Mouse (Mus musculus) cerebral cortex, adult 2 months (tissue): ENCODE data around the gene Olfr1098.

ENCODE experiments used
- WGBS: fragments of 180-500 bp; shearing (Covaris S2); methylation state at CpG from one replicate; pipeline ENCODE4 v1.1.7; 2018; 5-methylcytosine and 5-hydroxymethylcytosine counted together

Gene Olfr1098

DNA sequence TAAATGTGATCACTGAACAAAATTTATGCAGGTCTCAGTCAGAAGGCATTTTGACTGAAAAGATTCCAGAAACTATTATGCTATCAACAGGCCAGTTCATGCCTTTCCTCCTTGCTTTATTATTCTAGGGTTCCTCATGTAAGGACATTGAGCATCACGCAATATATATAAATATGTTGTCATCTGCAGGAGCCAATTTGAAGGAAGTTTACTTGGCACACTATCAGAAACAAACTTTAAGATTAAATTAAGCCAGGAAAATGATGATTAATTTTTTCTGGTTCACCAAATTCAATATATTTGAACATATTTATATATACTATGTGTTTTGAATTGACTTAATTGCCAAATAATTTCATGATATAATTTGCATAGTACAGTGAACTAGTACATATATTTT, at the start of gene Olfr1098:
Gene Olfr1098, minus strand, starts transcription at position 101 of the 400 bp plus-strand sequence.
- 86% methylated on average over 1 of the region's 1 CpGs for WGBS

DNA sequence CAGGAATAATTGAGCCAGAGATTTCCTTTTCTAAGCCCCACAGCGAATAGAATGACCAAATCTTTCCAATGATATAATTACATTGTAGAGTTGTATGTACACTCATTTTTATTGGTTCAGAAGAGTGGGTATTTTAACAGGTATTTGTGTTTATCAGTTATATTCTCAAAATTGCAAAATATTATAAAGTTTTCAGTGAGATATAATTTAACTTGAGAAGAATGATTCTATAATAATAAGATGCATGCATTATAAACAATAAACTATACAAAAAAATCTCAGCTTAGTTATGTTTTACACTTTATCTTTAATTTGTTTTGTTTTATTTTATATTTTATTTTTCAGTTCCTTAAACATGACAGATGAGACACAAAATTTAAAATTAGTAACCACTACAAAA, 36.2 kb upstream of the Olfr1098 start, which contains the start of gene Olfr1099:
Gene Olfr1099, minus strand, starts transcription at position 101 of the 400 bp plus-strand sequence.
- 81% methylated on average over 1 of the region's 1 CpGs for WGBS

DNA sequence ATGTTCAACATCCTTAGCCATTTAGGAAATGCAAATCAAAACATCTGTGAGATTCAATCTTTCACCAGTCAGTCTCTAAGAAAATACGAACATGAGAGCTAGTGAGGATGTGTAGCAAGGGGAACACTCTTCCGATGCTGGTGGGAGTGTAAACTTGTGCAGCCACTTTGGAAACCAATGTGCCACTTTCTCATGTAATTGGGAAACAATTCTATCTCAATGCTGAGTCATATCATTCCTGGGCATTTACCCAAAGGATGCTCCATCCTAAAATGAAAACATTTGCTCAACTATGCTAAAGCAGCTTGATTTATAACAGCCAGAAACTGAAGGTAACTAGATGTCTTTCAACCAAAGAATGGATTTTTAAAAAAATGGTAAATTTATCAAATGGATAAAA, 18.7 kb downstream of the Olfr1098 start:
- 50% methylated on average over 2 of the region's 2 CpGs for WGBS

DNA sequence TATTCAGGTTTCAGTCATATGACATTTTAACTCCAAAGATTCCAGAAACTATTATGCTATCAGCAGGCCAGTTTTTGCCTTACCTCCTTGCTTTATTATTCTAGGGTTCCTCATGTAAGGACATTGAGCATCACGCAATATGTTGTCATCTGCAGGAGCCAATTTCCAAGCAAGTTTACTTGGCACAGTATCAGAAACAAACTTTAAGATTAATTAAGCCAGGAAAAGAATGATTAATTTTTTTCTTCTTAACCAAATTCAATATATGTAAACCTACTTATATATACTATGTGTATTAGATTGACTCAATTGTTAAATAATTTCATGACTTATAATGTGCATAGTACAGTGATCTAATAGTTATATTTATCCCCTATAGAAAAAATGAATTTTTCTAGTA, 32.2 kb downstream of the Olfr1098 start, which contains the start of gene Olfr1097:
Gene Olfr1097, minus strand, starts transcription at position 101 of the 400 bp plus-strand sequence.
- WGBS: 88% methylated on average over 1 of the region's 1 CpGs

DNA sequence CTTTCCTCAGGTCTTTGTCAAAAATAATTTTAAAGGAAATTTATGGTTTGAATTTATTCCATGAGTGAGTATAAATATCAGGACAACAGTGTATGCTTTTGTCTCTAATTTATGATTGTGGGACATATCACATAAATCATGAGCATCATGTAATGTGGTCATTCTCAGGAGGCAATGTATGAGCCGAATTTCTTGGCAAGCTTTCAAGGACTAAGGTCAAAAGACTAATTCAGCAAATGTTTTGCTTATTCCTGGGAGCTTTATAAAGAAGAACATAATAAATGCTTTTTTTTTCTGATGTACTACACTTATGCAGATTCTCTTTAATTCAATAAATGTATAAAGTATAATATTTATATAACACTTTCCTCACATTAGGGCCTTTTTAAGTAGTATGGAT, 49.6 kb downstream of the Olfr1098 start, which contains the start of gene Gm13723:
Gene Gm13723, minus strand, starts transcription at position 101 of the 400 bp plus-strand sequence.
- 56% methylated on average over 1 of the region's 1 CpGs for WGBS
